Mouse (Mus musculus) MEL (cell line): ENCODE measurements around the gene Fbxo3.
"Not testable (repeated sequence)": the region's sequence is repeated elsewhere in the genome, so short reads cannot be mapped to it uniquely, and the experiment has no call there.

ENCODE experiments used
- CTCF ChIP-seq, 3 experiments: IDR thresholded peaks in 2 of 3; conservative IDR thresholded peaks in 1 of 3; 2 replicates each; pipeline ENCODE4 v1.5.1; 2011 to 2012; ENCODE audit warnings: low read length in 3 of 3, low read depth in 2 of 3, mild to moderate bottlenecking in 2 of 3, improper control_type of control experiment in 1 of 3, inconsistent platforms in 1 of 3, mixed read lengths in 1 of 3, moderate library complexity in 1 of 3; ENCODE audit not compliant: control insufficient read depth in 1 of 3, insufficient read depth in 1 of 3, poor library complexity in 1 of 3, severe bottlenecking in 1 of 3
- ELF1 ChIP-seq: IDR thresholded peaks from 2 replicates; pipeline ENCODE4 v1.6.1; 2014; ENCODE audit warnings: low read depth, mild to moderate bottlenecking, inconsistent platforms, low read length, improper control_type of control experiment, moderate library complexity
- EP300 ChIP-seq, 2 experiments: IDR thresholded peaks; 2 replicates each; pipeline ENCODE4 v1.6.1; 2011; ENCODE audit warnings: improper control_type of control experiment in 2 of 2, low read length in 2 of 2, low read depth in 1 of 2, mild to moderate bottlenecking in 1 of 2
- ETS1 ChIP-seq: IDR thresholded peaks from 2 replicates; pipeline ENCODE4 v1.6.1; 2012; ENCODE audit warnings: low read depth, mild to moderate bottlenecking, inconsistent platforms, low read length, improper control_type of control experiment, moderate library complexity
- KAT2A ChIP-seq: conservative IDR thresholded peaks from 2 replicates; pipeline ENCODE4 v1.6.1; 2012; ENCODE audit warnings: low read depth, low read length, improper control_type of control experiment, inconsistent platforms
- MAFK ChIP-seq: IDR thresholded peaks from 2 replicates; pipeline ENCODE4 v1.6.1; 2011; ENCODE audit warnings: low read depth, mild to moderate bottlenecking, low read length, improper control_type of control experiment, borderline replicate concordance
- MAX ChIP-seq: IDR thresholded peaks from 2 replicates; pipeline ENCODE4 v1.6.1; 2011; ENCODE audit warnings: low read length, improper control_type of control experiment
- POLR2A ChIP-seq, 2 experiments: IDR thresholded peaks; 2 replicates each; pipeline ENCODE4 v1.6.1; 2011 to 2012; ENCODE audit warnings: low read length in 2 of 2, mild to moderate bottlenecking in 2 of 2, control low read depth in 1 of 2, improper control_type of control experiment in 1 of 2, low read depth in 1 of 2, moderate library complexity in 1 of 2; ENCODE audit not compliant: control insufficient read depth in 1 of 2, insufficient read depth in 1 of 2, poor library complexity in 1 of 2
- RCOR1 ChIP-seq: IDR thresholded peaks from 2 replicates; pipeline ENCODE4 v1.6.1; 2012; ENCODE audit warnings: low read depth, mild to moderate bottlenecking, inconsistent platforms, low read length, improper control_type of control experiment
- TAL1 ChIP-seq: IDR thresholded peaks from 2 replicates; pipeline ENCODE4 v1.6.1; 2012; ENCODE audit warnings: mild to moderate bottlenecking, inconsistent platforms, low read length, moderate library complexity, mixed read lengths
- USF1 ChIP-seq: IDR thresholded peaks from 2 replicates; pipeline ENCODE4 v1.6.1; 2014; ENCODE audit warnings: low read depth, mild to moderate bottlenecking, inconsistent platforms, low read length, improper control_type of control experiment, moderate library complexity
- ZMIZ1 ChIP-seq: IDR thresholded peaks from 2 replicates; pipeline ENCODE4 v1.6.1; 2012; ENCODE audit warnings: low read depth, mild to moderate bottlenecking, inconsistent platforms, low read length, improper control_type of control experiment, moderate library complexity

GRCm38 (mm10) chr2:104096796-104097195, 69.3 kb downstream of the Fbxo3 start:
- TF ChIP-seq USF1; CTCF (IDR thresholded peaks at IDR 0.05 in 2 of 3, conservative IDR thresholded peaks at IDR 0.05 in 1 of 3; ENCODE audit: control insufficient read depth in 1 of 3, insufficient read depth in 1 of 3, low read depth in 2 of 3, low read length in 3 of 3, poor library complexity in 1 of 3, severe bottlenecking in 1 of 3); POLR2A (IDR thresholded peaks at IDR 0.05; ENCODE audit: control insufficient read depth in 1 of 2, insufficient read depth in 1 of 2, low read depth in 1 of 2, low read length in 2 of 2, poor library complexity in 1 of 2); MAX; ETS1; KAT2A; MAFK; RCOR1; EP300 (IDR thresholded peaks at IDR 0.05; ENCODE audit: low read depth in 1 of 2, low read length in 2 of 2); ZMIZ1; ELF1; TAL1: not testable (repeated sequence)
